Mouse (Mus musculus) embryonic fibroblast, embryonic 13.5 days (primary cell): ENCODE measurements around the gene Pdia3.

Experiments used
- CTCF ChIP-seq: IDR thresholded peaks from 2 replicates; pipeline ENCODE4 v1.5.1; 2011; ENCODE audit warnings: mild to moderate bottlenecking, control low read depth, low read length, moderate library complexity, borderline replicate concordance; ENCODE audit not compliant: insufficient read depth
- POLR2A ChIP-seq: IDR thresholded peaks from 2 replicates; pipeline ENCODE4 v1.6.1; 2011; ENCODE audit warnings: low read depth, mild to moderate bottlenecking, control low read depth, low read length, moderate library complexity

- TF ChIP-seq CTCF (no peak), POLR2A (peak; percentile 97)
Measured at GRCm38 (mm10) chr2:121448739-121449535, 35.4 kb downstream of the Pdia3 start, which contains the start of gene Serf2.
